Mouse (Mus musculus) lung, adult 2 months (tissue): Measurements from ENCODE around the gene Zfp994. TPM values are rescaled to one million over a fixed set of nuclear protein-coding genes. Genes with fewer than 3 reads are reported as not detected.
"Not testable (repeated sequence)": the region's sequence is repeated elsewhere in the genome, so short reads cannot be mapped to it uniquely, and the experiment has no call there.

ENCODE experiments used
- DNase-seq: peaks from one replicate; pipeline ENCODE4 v3.0.0; 2022
- H3K4me1 ChIP-seq: fragments of 200-500 bp; 2 replicates; pipeline ENCODE4 v1.6.1; 2011; ENCODE audit warnings: low read length; ENCODE audit not compliant: control insufficient read depth, insufficient read depth
- H3K4me3 ChIP-seq: fragments of 200-500 bp; replicated peaks from 2 replicates; pipeline ENCODE3; 2011; ENCODE audit warnings: low read depth, mild to moderate bottlenecking, control low read depth, low read length; ENCODE audit errors: extremely low read depth
- CTCF ChIP-seq: fragments of 200-500 bp; IDR thresholded peaks from 2 replicates; pipeline ENCODE4 v1.5.1; 2011; ENCODE audit warnings: mild to moderate bottlenecking, low read length, control low read depth; ENCODE audit not compliant: insufficient read depth
- POLR2A ChIP-seq: fragments of 200-500 bp; IDR thresholded peaks from 2 replicates; pipeline ENCODE4 v1.6.1; 2011; ENCODE audit warnings: low read depth, mild to moderate bottlenecking, control low read depth, low read length, borderline replicate concordance; ENCODE audit errors: extremely low read depth
- WGBS: fragments of 180-500 bp; shearing (Covaris S2); methylation state at CpG from one replicate; pipeline ENCODE4 v1.1.7; 2018; 5-methylcytosine and 5-hydroxymethylcytosine counted together
- polyA plus RNA-seq: library from polyadenylated mRNA; depleted of rRNA; stranded (reverse); fragments of >200 nt; gene quantifications from 2 replicates; pipeline ENCODE4 v1.2.3, GENCODE M21; 2012; rRNA removed

Gene Zfp994
- 0.19 and 0.44 TPM in 2 replicates for polyA plus RNA-seq

- H3K4me1 ChIP-seq: not testable (repeated sequence)
- TF ChIP-seq CTCF: 0 out of 2 replicates have a peak, but pooled peaks have one; percentile 10
- TF ChIP-seq POLR2A: peak; percentile 57; the same call in 1 of the 2 replicates
- peak within 1 kb of the TSS; percentile 61 for H3K4me3 ChIP-seq
- peak; percentile 90 for DNase-seq
- under 1% methylated on average over 23 of the region's 23 CpGs for WGBS
Observed at GRCm38 (mm10) chr17:22225422-22226012, at the start of gene Zfp994. Gene Zfp994, minus strand, starts transcription at chr17:22225616.

- 61% methylated on average over 19 of the region's 19 CpGs for WGBS
- not testable (repeated sequence) for H3K4me3 ChIP-seq, H3K4me1 ChIP-seq, DNase-seq
Observed at GRCm38 (mm10) chr17:22230701-22231100, 5.3 kb upstream of the Zfp994 start.

GRCm38 (mm10) chr17:22225015-22225414 lies 401 bp downstream of the Zfp994 start:
- DNase-seq: peak; percentile 8
- 4% methylated on average over 3 of the region's 3 CpGs for WGBS
- not testable (repeated sequence) for H3K4me1 ChIP-seq
- H3K4me3 ChIP-seq: peak overlapping the region; percentile 54

DNA sequence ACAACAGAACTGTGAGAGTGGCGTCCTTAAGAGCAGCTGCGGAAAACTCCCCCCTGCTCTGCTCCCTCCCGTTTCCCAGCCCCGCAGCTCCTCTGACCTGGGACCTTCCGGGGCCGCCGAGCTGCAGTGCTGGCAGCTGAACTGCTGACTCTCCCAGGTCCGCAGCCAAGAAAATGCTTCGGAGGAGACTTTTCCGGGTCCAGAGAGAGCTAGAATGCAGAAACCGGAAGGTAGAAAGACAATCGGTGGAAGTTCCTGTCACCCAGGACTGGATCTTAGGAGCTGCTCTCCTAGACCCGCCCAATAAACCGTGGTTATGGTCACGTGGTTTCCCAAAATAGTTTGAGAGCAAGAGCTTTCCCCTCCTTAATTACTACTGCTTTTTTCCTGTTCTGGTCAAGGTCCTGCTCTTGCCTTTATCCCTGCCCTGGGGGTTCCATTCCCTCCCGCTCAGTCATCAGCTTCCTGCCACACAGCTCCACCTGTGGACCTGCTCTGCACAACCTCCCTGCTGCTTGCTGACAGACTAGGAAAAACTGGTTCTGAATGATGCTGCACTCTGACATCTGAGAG lies 59.6 kb downstream of the Zfp994 start, which contains the start of gene Zfp947:
Gene Zfp947, minus strand, starts transcription at position 469 of the 573 bp plus-strand sequence.
- peak; percentile 36 for DNase-seq
- not testable (repeated sequence) for H3K4me1 ChIP-seq
- H3K4me3 ChIP-seq: peak within 1 kb of the TSS; percentile 49
- WGBS: under 1% methylated on average over 16 of the region's 16 CpGs

DNA sequence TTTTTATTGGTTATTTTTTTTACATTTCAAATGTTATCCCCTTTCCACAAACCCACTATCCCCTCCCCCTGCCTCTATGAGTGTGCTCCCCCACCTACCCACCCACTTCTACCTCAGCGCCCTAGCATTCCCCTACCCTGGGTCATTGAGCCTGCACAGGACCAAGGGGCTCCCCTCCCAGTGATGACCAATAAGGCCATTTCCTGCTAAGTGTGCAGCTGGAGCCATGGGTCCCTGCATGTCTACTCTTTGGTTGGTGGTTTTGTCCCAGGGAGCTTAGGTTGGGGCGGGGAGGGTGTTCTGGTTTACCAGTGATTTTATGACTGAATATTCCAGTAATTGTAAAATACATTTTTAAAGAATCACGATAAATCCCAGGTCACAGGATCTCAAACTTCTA lies 60.1 kb downstream of the Zfp994 start:
- peak overlapping the region; percentile 49 for H3K4me3 ChIP-seq
- DNase-seq: peak; percentile 3
- WGBS: 7% methylated on average over 3 of the region's 3 CpGs
- H3K4me1 ChIP-seq: not testable (repeated sequence)

DNA sequence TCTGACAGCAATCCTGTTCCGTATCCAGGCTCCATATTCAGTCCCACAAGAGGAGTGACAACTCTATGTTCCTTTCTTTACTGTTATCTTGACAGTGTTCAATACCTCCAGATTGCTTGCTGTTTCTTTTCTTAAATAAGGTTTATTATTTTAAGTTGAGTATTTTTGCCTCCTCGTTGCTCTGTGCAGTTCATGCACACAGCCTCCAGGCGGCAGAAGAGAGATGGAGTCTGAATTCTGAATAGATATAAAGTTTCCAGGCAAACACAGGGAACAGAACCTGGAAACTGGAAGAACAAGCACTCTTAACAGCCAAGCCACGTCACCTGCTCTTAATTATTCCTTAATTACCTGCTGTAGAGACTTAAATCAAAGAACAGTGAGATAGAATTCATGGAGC lies 71.5 kb downstream of the Zfp994 start:
- not testable (repeated sequence) for H3K4me3 ChIP-seq, H3K4me1 ChIP-seq, DNase-seq
- WGBS: 72% methylated on average over 2 of the region's 4 CpGs

Other genes with a start within 250 kb of the Zfp994 start
- gene Zfp947, start 59.4 kb downstream of the Zfp994 start, polyA plus RNA-seq: 0.09 and 0.21 TPM in 2 replicates
- 0.57 and 0.86 TPM in 2 replicates for gene CT030661.1, start 89.2 kb upstream of the Zfp994 start, polyA plus RNA-seq
- 1.9 and 2.2 TPM in 2 replicates for gene Zfp944, start 135.8 kb upstream of the Zfp994 start, polyA plus RNA-seq
- 0.80 and 1.1 TPM in 2 replicates for gene Zfp758, start 135.8 kb upstream of the Zfp994 start, polyA plus RNA-seq
- gene Zfp946, start 198.6 kb upstream of the Zfp994 start, polyA plus RNA-seq: 2.2 and 2.3 TPM in 2 replicates